Mouse (Mus musculus) cerebellum, adult 9-11 months (tissue): Measurements from ENCODE around the gene Snx3.

Experiments used
- DNase-seq: peaks from one replicate; pipeline ENCODE4 v3.0.0; 2022

Snx3 gene

DNA sequence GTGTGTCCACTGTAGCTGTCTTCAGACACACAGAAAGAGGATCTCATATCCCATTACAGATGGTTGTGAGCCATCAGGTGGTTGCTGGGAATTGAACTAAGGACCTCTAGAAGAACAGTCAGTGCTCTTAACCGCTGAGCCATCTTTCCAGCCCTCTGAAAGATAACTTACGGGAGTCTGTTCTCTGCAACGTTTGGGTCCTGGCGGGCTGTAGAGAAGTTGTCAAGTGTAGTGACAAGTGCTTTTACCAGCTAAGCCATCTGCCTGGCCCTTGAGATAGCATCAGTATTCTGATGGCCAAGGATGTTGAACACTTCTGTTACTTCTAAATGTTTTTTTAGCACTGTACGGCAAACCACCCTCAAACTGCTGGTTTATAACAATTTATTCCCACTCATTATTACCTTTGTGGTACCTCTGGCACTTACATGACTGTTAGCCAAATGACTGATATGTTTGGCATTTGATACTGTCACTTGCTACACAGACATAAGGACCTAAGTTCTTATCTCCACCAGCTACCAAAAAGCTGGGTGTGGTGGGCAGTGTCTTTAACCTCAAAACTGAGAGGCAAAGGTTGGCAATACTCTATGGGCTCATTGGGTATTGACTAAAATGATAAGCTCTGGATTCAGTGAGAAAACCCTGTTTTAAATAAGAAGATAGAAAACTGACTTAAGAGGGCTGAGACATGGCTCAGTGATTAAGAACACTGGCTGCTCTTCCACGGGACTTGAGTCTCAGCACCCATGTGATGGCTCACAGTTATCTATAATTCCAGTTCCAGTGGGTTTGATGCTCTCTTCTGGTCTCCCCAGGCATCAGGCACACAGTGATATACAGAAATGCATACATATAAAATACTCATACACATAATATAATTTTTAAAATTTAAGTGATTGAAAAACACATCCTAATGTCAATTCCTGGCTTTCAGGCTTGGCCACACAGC lies 9.6 kb downstream of the Snx3 start:
- DNase-seq, result no peak

DNA sequence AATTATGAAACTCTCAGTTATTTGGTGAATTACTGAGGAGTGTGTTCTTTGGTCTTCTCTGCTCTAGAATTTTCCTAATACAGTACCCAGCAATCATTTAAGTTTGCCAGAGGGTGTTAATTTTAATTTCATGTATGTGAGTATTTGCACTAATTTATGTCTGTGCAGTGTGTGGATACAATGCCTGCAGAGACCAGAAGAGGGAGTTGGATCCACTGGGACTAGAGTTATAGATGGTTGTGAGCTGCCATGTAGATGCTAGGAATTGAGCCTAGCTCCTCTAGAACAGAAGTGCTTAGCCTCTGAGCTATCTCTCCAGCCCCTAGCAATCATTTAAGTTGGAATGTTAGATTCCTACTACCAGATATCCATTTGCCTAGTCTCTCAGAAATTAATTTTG lies 12.3 kb downstream of the Snx3 start:
- no peak for DNase-seq

DNA sequence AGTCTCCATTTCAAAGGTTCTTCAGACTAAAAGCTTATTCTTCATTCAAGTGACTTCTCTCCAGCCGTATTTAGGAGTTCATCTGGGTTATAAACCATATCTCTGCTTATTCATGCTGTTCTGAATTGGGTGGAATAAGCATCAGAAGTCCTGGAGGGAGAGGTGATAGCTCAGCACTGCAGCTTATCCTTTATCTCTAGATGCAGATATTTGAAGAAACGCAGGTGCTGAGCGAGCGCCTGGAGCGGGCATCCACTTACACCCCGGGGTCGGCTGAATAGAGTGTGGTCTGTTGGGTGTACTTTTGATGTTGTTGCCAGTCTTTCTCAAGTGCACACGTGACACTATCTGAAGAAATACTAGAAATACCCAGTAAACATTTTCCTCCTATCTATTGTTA lies 16.5 kb downstream of the Snx3 start:
- no peak for DNase-seq

DNA sequence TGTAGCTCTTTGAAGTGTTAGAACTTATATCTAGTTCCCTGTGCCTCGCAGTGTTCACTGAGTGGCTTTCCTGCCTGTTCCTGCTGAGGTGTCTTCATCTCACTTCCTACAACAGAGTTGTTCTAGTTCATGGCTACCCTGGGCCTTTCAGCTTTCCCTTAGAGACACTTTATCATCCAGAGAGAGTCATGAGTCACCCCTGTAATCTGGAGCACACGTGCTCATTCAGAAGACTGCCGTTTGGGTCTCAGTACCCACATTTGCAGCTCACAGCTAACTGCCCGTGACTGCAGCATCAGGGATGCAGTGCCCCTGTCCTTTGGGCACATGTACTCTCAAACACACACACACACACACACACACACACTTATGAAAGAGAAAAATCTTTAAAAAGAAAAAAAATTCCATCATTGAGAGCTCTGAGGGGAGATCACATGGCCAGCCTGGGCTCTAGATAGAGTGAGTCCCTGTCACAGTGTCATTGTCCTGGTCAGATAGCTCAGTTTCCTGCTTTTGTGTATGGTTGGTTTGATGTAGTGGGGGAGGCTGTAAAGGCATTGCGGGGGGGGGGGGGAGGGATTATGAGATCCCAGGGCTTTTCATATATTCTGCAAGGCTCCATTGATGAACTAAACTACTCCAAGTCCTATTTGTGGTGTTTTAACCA lies 19.6 kb downstream of the Snx3 start:
- DNase-seq, result no peak

DNA sequence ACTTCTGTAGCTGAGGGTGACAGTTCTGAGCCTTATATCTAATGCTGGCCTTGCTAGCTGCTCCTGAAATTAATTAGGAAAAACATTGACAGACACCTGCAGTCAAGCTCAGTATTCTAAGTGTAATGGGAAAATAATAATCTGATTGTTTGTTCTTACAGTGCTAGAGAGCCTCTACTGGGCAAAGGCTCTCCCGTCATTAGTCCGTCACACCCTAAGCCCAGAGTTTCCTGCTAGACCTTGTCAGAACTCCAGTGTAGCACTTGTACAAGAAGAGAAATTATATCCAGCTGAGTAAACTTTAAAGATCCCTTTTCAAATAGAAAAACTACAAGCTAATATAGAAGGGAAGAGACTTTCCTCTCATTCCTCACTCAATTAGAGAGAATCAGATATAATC lies 21.1 kb downstream of the Snx3 start:
- no peak for DNase-seq

DNA sequence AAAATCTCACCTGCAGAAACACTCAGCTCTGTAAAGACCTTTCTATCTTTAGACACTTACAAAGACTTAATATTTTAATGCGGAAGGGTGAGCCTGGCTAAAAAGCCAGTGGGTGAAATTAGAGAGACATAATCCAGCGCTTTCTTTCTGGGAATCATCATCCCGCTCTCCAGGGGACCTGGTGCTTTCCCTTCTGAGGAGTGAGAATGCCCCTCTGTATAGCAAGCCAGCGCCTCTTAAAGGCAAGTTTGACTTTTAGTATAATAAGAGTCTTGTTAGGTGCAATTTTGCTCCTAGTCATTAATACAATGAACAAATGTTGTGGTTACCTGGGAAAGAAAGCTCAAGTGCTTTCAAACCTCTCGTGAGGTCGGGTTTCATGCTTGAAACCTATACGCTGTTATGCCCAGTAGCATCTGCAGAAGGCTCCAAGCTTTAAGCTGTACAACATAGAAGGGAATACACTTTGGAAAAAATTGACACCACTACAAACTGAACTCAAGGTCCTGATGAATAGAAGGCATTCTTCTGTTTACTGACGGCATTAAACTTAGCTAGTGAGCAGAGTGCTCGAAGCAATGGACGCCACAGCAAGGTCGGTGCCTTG lies 21.8 kb downstream of the Snx3 start:
- no peak for DNase-seq

DNA sequence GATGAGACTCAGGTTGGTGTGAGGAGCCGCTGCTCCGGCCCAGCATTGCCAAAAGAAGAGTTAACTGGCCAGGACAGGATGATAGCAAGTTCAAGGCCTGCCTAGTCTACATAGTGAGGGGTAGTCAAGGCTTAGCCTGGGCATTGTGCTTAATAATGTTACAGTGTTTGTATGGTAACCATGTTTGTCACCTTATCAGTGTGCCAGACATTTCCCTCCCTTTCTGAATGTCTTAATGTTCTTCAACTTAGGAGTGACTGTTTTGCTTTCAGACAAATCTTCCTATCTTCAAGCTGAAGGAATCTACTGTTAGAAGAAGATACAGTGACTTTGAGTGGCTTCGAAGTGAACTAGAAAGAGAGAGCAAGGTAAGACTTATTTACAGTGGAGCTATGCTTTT lies 23.9 kb downstream of the Snx3 start:
- no peak for DNase-seq

DNA sequence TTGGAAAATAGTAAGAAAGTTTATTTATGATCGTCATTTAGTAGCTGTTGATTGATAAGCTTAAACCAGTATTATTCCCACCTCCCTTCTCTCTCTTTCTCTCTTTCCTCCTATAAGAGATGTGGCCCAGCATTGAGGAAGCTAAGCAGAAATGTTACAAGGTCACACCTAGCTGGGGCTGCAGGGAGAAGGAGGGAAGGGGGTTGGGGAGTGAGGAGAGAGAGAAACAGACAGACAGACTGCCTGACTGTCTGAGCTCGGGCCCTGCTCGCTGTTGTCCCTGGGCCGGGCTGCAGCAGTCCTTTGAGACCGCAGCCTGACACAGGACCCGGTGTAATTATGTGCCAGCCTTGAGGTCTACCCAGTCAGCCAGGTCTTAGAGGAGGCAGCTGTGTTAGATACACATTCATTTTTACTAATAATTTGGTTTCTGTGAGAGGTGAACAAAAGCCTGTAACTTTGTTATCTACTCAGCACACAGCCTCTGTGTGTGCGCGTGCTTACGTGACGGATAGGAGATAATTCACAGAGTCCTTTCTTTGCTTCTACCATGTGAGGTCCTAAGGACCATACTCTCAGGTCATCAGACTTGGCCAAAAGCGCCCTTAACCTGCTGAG lies 32.1 kb downstream of the Snx3 start:
- no peak for DNase-seq

DNA sequence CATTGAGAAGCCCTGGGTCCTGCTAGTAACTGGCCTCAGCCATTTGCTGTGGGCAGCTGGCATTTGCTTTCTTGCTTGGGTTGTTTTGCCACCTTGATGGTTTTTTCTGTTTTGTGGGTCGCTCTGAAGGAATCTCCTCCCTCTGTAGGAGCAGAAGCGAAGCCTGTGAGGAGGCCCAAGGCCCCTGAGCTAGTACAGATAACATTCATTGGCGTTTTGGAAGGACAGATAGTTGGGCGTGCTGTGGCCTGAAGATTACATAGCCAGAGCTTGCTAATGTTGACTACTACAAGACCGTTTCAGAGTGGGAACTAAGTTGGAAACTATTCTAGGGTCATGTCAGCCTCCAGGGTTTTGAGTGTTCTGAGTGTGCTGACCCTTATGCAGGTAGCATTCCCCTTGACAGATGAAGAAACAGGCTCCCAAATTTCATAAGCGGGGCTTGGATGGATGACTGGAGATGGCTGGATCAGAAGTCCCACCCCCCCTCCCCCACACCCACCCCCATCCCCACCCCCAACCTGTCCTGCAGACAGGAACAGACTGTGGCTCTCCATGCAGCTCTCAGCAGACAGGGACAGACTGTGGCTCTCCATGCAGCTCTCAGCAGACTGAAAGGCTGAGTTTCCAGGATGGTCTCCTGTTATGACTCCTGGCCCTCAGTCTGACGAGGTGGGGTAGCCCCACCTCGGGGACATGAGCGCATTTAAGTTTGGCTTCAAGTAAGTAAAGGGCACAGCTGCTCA lies 35.9 kb downstream of the Snx3 start:
- DNase-seq, result no peak

DNA sequence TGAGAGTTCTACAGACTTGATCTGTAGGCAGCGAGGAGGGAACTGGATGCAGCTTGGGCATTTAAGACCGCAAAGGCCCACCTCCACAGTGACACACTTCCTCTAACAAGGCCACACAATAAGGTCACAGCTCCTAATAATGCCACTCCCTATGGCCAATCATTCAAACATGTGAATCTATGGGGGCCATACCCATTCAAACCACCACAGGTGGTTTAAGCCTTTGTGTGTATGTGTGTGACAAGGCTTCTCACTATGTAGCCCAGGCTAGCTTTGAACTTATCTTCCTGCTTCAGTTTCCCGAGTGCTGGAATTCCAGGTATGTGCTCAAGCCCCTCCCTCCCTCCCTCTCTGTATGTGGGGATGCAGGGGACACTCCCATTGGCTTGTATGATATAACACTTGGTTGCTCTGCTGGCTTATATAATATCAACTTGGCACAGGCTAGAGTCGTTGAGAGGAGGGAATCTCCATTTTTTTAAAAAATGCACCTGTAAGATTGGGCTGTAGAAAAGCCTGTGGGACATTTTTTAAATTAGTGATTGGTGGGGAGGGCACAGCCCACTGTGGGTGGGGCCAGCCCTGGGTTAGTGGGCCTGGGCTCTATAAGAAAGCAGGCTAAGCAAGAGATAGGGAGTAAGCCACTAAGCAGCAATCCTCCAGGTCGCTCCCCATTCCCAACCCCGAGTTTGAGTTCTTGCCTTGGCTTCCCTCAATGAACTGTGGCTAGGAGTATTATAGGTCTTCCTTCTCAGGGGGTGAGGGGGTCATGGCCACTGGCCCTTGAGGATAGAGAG lies 44.1 kb downstream of the Snx3 start:
- no peak for DNase-seq

DNA sequence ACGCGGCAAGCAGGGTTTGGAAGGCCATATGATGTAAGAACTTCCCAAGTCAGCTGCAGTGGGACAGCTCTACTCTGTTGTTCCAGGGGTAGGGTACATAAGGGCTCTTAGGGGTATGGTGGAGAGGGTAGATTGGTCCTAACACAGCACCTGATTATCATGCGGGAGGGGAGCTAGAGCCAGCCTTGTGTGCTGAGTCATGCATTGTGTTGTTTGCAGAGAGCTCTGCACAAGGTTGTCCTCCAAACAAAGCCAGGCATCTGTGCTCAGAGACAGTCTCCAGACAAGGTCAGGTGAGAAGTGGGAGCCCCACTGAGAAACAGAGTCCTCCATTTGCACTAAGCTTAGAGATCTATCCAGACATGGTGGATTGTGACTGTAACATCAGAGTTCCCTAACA lies 44.7 kb downstream of the Snx3 start:
- no peak for DNase-seq

DNA sequence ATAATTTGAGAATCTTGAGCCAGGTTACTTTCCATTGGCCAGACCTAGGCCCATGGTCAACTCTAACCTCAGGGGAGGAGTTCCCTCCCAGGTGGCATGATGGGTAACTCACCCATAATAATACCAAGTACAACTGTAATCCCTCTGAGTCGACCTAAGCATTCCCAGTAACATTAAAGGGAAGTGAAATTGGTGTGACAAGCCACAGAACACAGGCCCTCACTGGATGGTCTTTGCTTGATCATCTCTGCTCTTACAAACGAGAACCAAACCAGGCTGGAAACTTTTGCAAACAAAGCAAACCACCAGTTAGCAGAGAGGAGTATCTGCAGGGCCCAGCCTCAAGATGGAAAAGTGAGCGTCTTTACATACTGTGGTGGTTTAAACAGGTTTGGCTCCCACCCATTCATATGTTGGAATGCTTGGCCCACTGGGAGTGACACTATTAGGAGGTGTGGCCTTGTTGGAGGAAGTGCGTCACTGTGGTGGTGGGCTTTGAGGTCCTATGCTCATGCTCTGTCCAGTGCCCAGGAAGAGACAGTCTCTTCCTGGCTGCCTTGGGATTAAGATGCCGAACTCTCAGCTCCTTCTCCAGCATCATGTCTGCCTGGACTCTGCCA lies 57.9 kb downstream of the Snx3 start:
- no peak for DNase-seq

DNA sequence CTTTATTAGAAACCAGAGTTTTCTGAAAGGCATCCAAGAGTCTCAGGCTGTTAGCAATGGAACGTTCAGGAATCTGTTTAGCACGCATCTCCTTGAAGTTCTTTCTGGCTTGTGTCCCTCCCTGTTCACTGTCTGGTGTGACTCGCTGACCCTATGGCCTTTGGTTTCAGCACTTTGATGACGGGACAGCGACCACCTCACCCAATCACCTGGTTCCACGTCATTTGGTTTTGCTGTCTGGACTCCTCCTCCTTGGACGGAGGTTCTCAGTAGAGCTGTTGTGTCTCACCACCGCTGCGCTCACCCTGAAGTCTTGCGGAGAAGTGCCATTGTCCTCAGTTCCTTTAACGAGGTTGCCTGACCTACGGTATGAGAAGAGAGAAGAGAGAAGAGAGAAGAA lies 60.4 kb downstream of the Snx3 start:
- DNase-seq, result no peak

DNA sequence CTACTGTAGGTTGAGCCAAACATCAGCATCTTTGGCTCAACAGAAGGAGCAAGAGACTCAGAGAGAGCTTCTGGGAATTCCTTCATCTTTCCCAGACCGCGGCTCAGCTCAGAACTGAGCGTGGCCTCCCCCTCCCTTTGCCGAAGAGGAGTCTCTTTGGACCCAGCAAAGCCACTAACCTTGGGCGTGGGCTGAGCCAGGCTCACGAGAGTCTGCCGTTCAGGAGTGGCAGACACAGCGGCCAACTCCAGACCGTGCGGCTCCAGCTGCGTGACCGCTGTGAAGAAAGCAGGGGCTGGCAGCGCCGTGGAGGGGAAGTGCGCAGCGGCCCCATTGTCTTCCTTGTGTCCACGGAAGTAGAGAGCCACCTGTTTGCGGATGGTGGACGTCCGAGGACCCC lies 70.7 kb downstream of the Snx3 start:
- no peak for DNase-seq

DNA sequence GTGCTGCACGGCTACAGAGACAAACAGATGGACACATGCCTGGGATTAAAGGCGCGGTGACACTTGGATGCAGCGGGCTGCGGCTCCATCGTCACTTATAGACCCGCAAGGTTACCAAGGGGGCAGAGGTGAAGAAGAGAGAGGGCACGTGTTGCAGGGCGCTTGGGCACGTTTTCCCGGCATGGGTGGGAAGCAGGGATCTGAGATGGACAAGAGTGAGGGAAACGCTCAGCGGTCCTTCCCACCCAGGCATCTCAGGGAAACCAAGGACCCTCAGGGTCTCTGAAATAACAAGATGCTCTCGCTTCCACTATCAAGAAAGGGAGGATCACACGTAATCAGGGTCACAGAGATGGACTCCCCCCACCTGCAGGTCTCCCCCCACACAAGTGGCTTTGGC lies 71.1 kb downstream of the Snx3 start:
- no peak for DNase-seq

DNA sequence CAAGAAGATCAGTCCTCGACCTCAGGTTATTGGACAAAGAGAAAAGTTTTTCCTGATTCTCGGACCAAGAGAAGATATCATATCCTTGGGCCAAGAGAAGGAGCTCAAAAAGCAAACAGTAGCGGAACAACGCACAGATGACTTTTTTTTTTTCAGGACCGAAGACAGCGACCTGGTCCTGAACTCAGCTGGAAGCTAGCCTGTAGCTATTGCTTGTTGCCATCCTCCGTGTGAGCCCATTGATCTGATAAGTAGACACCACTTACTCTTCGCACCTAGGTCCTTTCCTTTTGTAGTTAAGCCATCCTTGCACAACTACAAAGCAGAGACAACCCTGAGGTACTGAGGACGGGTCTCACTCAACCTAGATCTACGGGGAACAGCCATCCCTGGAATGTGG lies 72.8 kb downstream of the Snx3 start:
- DNase-seq, result no peak

DNA sequence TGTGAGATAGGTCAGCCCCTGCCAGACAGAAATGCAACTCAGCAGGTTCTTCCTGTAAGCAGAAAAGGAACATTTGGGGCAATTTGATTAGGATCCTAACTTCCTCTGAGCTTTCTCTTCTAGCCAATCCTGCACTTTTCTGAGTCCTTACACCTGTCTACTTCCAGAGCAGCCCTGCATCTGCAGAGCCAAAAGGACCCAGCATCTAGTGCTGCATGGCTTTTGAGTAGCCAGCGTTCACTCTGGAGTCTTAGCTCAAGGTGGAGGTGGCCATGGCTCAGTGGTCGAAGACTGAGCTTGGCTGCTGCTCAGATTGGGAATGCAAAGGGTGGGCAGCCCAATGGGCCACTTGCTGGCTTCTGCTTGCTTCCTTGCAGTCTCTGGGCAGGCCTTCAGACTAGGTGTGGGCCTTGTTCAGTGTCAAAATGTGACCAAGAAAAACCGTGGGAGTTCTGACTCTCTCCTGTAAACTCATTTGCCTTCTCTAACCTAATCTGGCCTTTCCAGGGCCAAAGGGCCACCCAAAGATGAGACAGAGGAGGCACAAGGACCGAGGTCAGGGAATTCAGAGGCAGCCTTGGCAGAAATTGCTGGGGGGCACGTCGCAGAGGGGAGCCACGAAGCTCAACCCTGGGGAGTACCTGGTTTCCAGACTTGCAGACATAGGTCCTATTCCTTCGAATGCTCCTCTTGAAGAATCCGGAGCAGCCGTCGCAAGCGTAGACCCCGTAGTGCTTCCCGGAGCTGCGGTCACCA lies 75.9 kb downstream of the Snx3 start:
- no peak for DNase-seq

DNA sequence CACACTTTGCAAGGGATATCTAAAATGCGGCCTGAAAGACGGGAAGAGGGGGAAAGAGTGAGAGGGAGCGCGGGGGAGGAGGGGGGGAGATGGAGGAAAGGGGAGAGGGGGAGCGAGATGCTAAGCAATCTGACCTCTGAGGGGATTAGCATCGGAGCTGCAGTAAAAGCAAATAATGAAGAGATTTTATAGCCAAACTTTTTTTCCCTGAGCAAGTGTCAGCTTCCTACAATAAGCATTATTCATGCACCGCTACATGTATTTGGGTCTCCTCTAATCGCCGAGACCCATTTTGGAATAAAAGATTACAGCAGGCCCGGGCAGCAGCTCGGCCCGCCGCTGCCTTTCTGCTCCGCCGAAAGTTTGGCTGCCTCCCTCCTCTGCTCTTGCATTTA lies 76.4 kb downstream of the Snx3 start:
- DNase-seq, result no peak

DNA sequence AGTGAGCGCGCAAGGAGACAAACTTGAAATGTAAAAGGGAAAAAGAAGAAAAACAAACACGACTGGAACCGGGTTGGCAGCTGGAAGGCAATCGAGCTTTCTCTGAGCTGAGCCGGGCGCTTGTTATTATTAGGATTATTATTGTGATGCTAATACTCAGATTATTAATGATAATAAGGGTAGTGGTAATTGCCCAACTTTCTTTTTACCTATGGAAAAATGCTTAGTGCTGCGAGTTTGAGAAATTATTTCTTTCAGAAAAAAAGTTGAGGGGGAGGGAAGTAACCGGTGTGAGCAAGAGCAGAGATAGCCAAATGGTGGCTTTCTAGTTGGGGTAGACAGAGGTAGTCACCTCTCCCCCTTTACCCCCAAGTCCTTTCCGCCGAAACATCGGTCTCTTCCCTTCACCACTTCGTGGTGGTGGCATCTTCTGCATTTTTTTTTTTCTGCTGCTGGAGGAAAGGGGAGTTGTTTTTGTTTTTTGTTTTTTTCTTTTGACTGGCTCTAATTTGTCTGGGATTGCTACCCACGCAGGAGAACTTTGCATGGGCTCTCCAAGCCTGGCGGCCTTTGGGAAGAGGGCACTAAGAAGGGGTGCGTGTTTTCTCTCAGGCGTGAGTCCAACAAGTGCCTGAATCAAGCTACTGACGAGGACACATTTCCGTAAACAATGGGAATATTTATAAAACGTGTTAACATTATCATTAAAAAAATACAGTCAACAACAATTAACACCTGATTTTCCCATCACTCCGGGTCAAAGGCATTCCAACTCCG lies 77.1 kb downstream of the Snx3 start:
- no peak for DNase-seq
